Comparison of ENCODE assay signal across 21 mouse cellular contexts in genomic region chr12:81685981-81686380, GRCm38 (mm10). TPM values are rescaled to one million over a fixed set of nuclear protein-coding genes. Genes with fewer than 3 reads are reported as not detected.
DNase-seq lines count a peak whose midpoint lies in the region; ATAC-seq lines count a peak whose summit lies in the region.
"Had no signal": no experiment of that assay in that cellular context is flagged by ENCODE, and none has a peak within 500 bp of the region (broad histone marks: within the 10 kb centered on the region; RNA-seq: fewer than 3 reads in every experiment).

No protein-coding gene starts in this region.

- H3K9ac ChIP-seq in hindbrain, embryonic 14.5 days: peak overlapping the region; percentile 42; the same call in 1 of the 2 replicates
- H3K9ac ChIP-seq in hindbrain, embryonic 11.5 days (ENCODE audit: low read depth, low read length): no peak overlapping the region
- H3K9ac ChIP-seq in hindbrain, embryonic 15.5 days: no peak overlapping the region
- no peak overlapping the region for H3K9ac ChIP-seq in midbrain, embryonic 15.5 days
- H3K9ac ChIP-seq: embryonic facial prominence, embryonic 12.5 days; limb, embryonic 15.5 days; liver, embryonic 15.5 days; neural tube, embryonic 12.5 days had no signal

- 51% methylated on average over 3 of the region's 3 CpGs for WGBS in hindbrain, embryonic 14.5 days
- 48% methylated on average over 3 of the region's 3 CpGs for WGBS in hindbrain, embryonic 11.5 days
- 51% methylated on average over 3 of the region's 3 CpGs for WGBS in hindbrain, embryonic 15.5 days
- WGBS in midbrain, embryonic 15.5 days: 29% methylated on average over 3 of the region's 3 CpGs

- H3K27me3 ChIP-seq in hindbrain, embryonic 14.5 days (ENCODE audit: control insufficient read depth, insufficient read depth, low read length): no peaks in the 10 kb centered on the region
- no peaks in the 10 kb centered on the region for H3K27me3 ChIP-seq in hindbrain, embryonic 11.5 days (ENCODE audit: control insufficient read depth, insufficient read depth, low read length)
- H3K27me3 ChIP-seq in hindbrain, embryonic 15.5 days: no peaks in the 10 kb centered on the region
- no peaks in the 10 kb centered on the region for H3K27me3 ChIP-seq in midbrain, embryonic 15.5 days (replicated peaks)
- H3K27me3 ChIP-seq: embryonic facial prominence, embryonic 12.5 days; limb, embryonic 15.5 days; neural tube, embryonic 12.5 days; Patski had no signal

- no peak overlapping the region for H3K4me3 ChIP-seq in hindbrain, embryonic 14.5 days (replicated peaks; ENCODE audit: low read length)
- no peak overlapping the region for H3K4me3 ChIP-seq in hindbrain, embryonic 11.5 days (ENCODE audit: low read depth, low read length)
- H3K4me3 ChIP-seq in hindbrain, embryonic 15.5 days: no peak overlapping the region
- no peak overlapping the region for H3K4me3 ChIP-seq in midbrain, embryonic 15.5 days
- H3K4me3 ChIP-seq: embryonic facial prominence, embryonic 12.5 days; erythroblast, embryonic 14.5 days; limb, embryonic 15.5 days; liver, embryonic 15.5 days; neural tube, embryonic 12.5 days had no signal

- no peaks in the 10 kb centered on the region for H3K9me3 ChIP-seq in hindbrain, embryonic 14.5 days (ENCODE audit: control insufficient read depth, low read length)
- H3K9me3 ChIP-seq in hindbrain, embryonic 11.5 days (ENCODE audit: control insufficient read depth, low read length): no peaks in the 10 kb centered on the region
- no peaks in the 10 kb centered on the region for H3K9me3 ChIP-seq in hindbrain, embryonic 15.5 days
- H3K9me3 ChIP-seq in midbrain, embryonic 15.5 days: no peaks in the 10 kb centered on the region
- H3K9me3 ChIP-seq: embryonic facial prominence, embryonic 12.5 days; limb, embryonic 15.5 days; liver, embryonic 15.5 days; neural tube, embryonic 12.5 days had no signal

- no peak for ATAC-seq in hindbrain, embryonic 14.5 days (ENCODE audit: low FRiP score)
- ATAC-seq in hindbrain, embryonic 11.5 days (ENCODE audit: low FRiP score): no peak; the same call in 1 of the 2 replicates
- peak; percentile 29 for ATAC-seq in hindbrain, embryonic 15.5 days (ENCODE audit: low FRiP score, low read depth)
- peak; percentile 45; the same call in 1 of the 2 replicates for ATAC-seq in midbrain, embryonic 15.5 days (replicated peaks)
- ATAC-seq: Patski had no signal

- intact Hi-C loops in gastrocnemius, postnatal 14 days (cut with DNase I; ENCODE audit: low total_unique reads): no loop called here

- H3K4me1 ChIP-seq in hindbrain, embryonic 14.5 days (replicated peaks; ENCODE audit: control insufficient read depth, insufficient read depth, low read length): peaks cover 10% of the 10 kb centered on the region
- no peaks in the 10 kb centered on the region for H3K4me1 ChIP-seq in hindbrain, embryonic 11.5 days (replicated peaks; ENCODE audit: control insufficient read depth, insufficient read depth, low read length)
- H3K4me1 ChIP-seq in hindbrain, embryonic 15.5 days (replicated peaks): peaks cover 10% of the 10 kb centered on the region
- peaks cover 20% of the 10 kb centered on the region for H3K4me1 ChIP-seq in midbrain, embryonic 15.5 days
- H3K4me1 ChIP-seq: embryonic facial prominence, embryonic 12.5 days; limb, embryonic 15.5 days; liver, embryonic 15.5 days had no signal

- 0 out of 2 replicates have a peak overlapping the region, but pooled peaks have one; percentile 38 for H3K27ac ChIP-seq in hindbrain, embryonic 14.5 days
- H3K27ac ChIP-seq in hindbrain, embryonic 11.5 days (ENCODE audit: low read depth, low read length): no peak overlapping the region
- H3K27ac ChIP-seq in hindbrain, embryonic 15.5 days (replicated peaks): no peak overlapping the region; the same call in 1 of the 2 replicates
- H3K27ac ChIP-seq in midbrain, embryonic 15.5 days: peak overlapping the region; percentile 43; the same call in 1 of the 2 replicates
- H3K27ac ChIP-seq: embryonic facial prominence, embryonic 12.5 days; limb, embryonic 15.5 days; liver, embryonic 15.5 days; neural tube, embryonic 12.5 days had no signal

- DNase-seq in hindbrain, embryonic 14.5 days (ENCODE audit: low spot score): no peak
- no peak for DNase-seq in hindbrain, embryonic 11.5 days (ENCODE audit: low spot score)
- no peak for DNase-seq in B cell, adult 2 months
- DNase-seq in layer of hippocampus, postnatal 36 days: no peak
- no peak for DNase-seq in gastrocnemius, postnatal 14 days
- DNase-seq: adrenal gland, adult 8-10 months; cerebellum, postnatal 10 days; gastrocnemius, postnatal 25 days; kidney, adult 11 months; right cerebral cortex, postnatal 25 days; thymus, postnatal 14 days had no signal

- no peaks in the 10 kb centered on the region for H3K36me3 ChIP-seq in hindbrain, embryonic 14.5 days (replicated peaks; ENCODE audit: control insufficient read depth, insufficient read depth)
- no peaks in the 10 kb centered on the region for H3K36me3 ChIP-seq in hindbrain, embryonic 11.5 days (ENCODE audit: control insufficient read depth, insufficient read depth, low read length)
- H3K36me3 ChIP-seq in hindbrain, embryonic 15.5 days: no peaks in the 10 kb centered on the region
- no peaks in the 10 kb centered on the region for H3K36me3 ChIP-seq in midbrain, embryonic 15.5 days (replicated peaks)
- H3K36me3 ChIP-seq: embryonic facial prominence, embryonic 12.5 days; limb, embryonic 15.5 days; liver, embryonic 15.5 days; neural tube, embryonic 12.5 days had no signal

- no peak overlapping the region for H3K4me2 ChIP-seq in hindbrain, embryonic 14.5 days (replicated peaks)
- no peak overlapping the region for H3K4me2 ChIP-seq in hindbrain, embryonic 11.5 days (replicated peaks; ENCODE audit: low read depth, low read length)
- H3K4me2 ChIP-seq in hindbrain, embryonic 15.5 days: no peak overlapping the region
- H3K4me2 ChIP-seq in midbrain, embryonic 15.5 days: peak overlapping the region; percentile 10; the same call in 1 of the 2 replicates
- H3K4me2 ChIP-seq: embryonic facial prominence, embryonic 12.5 days; limb, embryonic 15.5 days; liver, embryonic 15.5 days; neural tube, embryonic 12.5 days had no signal

RNA-seq across cellular contexts. Expression of gene Ttc9, which starts 54.9 kb away (rescaled TPM):
- 13.0 and 17.5 TPM in 2 replicates for polyA plus RNA-seq in hindbrain, embryonic 14.5 days (2014; fragmentation: Nextera tagmentation; extraction: Ambion mirVana)
- 1.3 and 2.1 TPM in 2 replicates for polyA plus RNA-seq in hindbrain, embryonic 11.5 days (2014; fragmentation: Nextera tagmentation; extraction: Ambion mirVana)
- polyA plus RNA-seq in hindbrain, embryonic 15.5 days (2015; fragmentation: Nextera tagmentation; extraction: Ambion mirVana): 18.4 and 20.6 TPM in 2 replicates
- 15.2 and 15.4 TPM in 2 replicates for polyA plus RNA-seq in midbrain, embryonic 15.5 days (2015; fragmentation: Nextera tagmentation; extraction: Ambion mirVana)
- total RNA-seq in layer of hippocampus, postnatal 36 days (2021): 10 to 100 TPM; 39.2 to 42.0 TPM
- total RNA-seq in gastrocnemius, postnatal 14 days (2021): 10 to 100 TPM; 11.5 to 21.3 TPM
- total RNA-seq: hematopoietic stem cell, adult 5-6 weeks; monocyte, adult 5-6 weeks had no signal
- polyA plus RNA-seq: erythroblast, embryonic 14.5 days had no signal

Comparison
In these comparisons a context has a peak if more than half of its experiments do, and no peak if none do; other contexts are left out.
1. ATAC-seq: peak in hindbrain, embryonic 15.5 days (single experiment) and midbrain, embryonic 15.5 days (single experiment); none in hindbrain, embryonic 14.5 days (single experiment) and hindbrain, embryonic 11.5 days (single experiment).
2. H3K27ac ChIP-seq: peak in hindbrain, embryonic 14.5 days (single experiment) and midbrain, embryonic 15.5 days (single experiment); none in hindbrain, embryonic 11.5 days (single experiment) and hindbrain, embryonic 15.5 days (single experiment).